Mouse (Mus musculus): ENCODE measurements at regions not wholly inside any gene's neighbourhood (a gene's known extent, or its start where the extent isn't known, plus 50 kb on each side); places are given as distances from the start of the nearest gene placed in this dataset.

DNA sequence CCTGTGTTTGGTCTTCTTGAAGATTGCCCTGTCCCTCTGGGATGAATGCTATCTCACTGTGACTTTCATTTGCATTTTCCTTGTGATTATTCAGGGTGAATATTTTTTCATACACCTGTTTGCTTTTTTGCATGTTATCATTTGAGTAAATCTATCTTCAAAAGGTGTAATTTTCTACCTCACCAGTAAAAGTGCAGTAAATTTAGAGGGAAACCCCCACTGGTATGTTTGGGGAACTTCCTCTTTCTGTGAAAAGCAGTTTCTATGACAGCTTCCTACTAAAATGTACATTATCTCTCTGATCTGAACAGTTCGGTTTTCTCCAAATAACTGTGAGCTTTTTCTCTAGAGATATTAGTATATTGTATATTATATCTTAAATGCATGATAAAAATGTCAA, 1185.4 kb upstream of the Zeb2 start:
- Histone ChIP-seq H3K4me2 (ENCODE audit: low read depth, low read length) (no peak overlapping the region), H3K4me3 (ENCODE audit: low read depth, low read length) (no peak overlapping the region), H3K9ac (ENCODE audit: low read depth, low read length) (no peak overlapping the region), H3K9me3 (ENCODE audit: control insufficient read depth, low read length) (no peaks in the 10 kb centered on the region), H3K27me3 (replicated peaks; ENCODE audit: control insufficient read depth, insufficient read depth, low read length) (no peaks in the 10 kb centered on the region), H3K27ac (replicated peaks; ENCODE audit: low read depth, low read length) (no peak overlapping the region), H3K4me1 (ENCODE audit: control insufficient read depth, insufficient read depth, low read length) (no peaks in the 10 kb centered on the region), H3K36me3 (ENCODE audit: control insufficient read depth, insufficient read depth, low read length) (no peaks in the 10 kb centered on the region)
- WGBS: 64% methylated on average over 1 of the region's 1 CpGs
- no peak for DNase-seq (ENCODE audit: low spot score)
- ATAC-seq (ENCODE audit: low read depth): no peak

GRCm38 (mm10) chr2:46297274-46297843, 1180.2 kb upstream of the Zeb2 start:
- no peak overlapping the region for H3K4me2 ChIP-seq (ENCODE audit: low read depth, low read length)
- no peaks in the 10 kb centered on the region for H3K4me1 ChIP-seq (ENCODE audit: control insufficient read depth, insufficient read depth, low read length)
- no peak overlapping the region for H3K27ac ChIP-seq (replicated peaks; ENCODE audit: low read depth, low read length)
- H3K27me3 ChIP-seq (replicated peaks; ENCODE audit: control insufficient read depth, insufficient read depth, low read length): no peaks in the 10 kb centered on the region
- WGBS: 59% methylated on average over 2 of the region's 2 CpGs
- DNase-seq (ENCODE audit: low spot score) (no peak), ATAC-seq (ENCODE audit: low read depth) (no peak)
- H3K4me3 ChIP-seq (ENCODE audit: low read depth, low read length): no peak overlapping the region
- H3K36me3 ChIP-seq (ENCODE audit: control insufficient read depth, insufficient read depth, low read length): no peaks in the 10 kb centered on the region
- no peaks in the 10 kb centered on the region for H3K9me3 ChIP-seq (ENCODE audit: control insufficient read depth, low read length)
- H3K9ac ChIP-seq (ENCODE audit: low read depth, low read length): no peak overlapping the region

- no peaks in the 10 kb centered on the region for H3K4me1 ChIP-seq (ENCODE audit: control insufficient read depth, insufficient read depth, low read length)
- H3K27ac ChIP-seq (replicated peaks; ENCODE audit: low read depth, low read length): no peak overlapping the region
- ATAC-seq (ENCODE audit: low read depth) (no peak), DNase-seq (ENCODE audit: low spot score) (no peak)
- H3K27me3 ChIP-seq (replicated peaks; ENCODE audit: control insufficient read depth, insufficient read depth, low read length): no peaks in the 10 kb centered on the region
- H3K9ac ChIP-seq (ENCODE audit: low read depth, low read length): no peak overlapping the region
- no peaks in the 10 kb centered on the region for H3K36me3 ChIP-seq (ENCODE audit: control insufficient read depth, insufficient read depth, low read length)
- no peak overlapping the region for H3K4me2 ChIP-seq (ENCODE audit: low read depth, low read length)
- H3K9me3 ChIP-seq (ENCODE audit: control insufficient read depth, low read length): no peaks in the 10 kb centered on the region
- H3K4me3 ChIP-seq (ENCODE audit: low read depth, low read length): no peak overlapping the region
- 87% methylated on average over 5 of the region's 5 CpGs for WGBS
Observed at GRCm38 (mm10) chr2:46283929-46284598, 1166.9 kb upstream of the Zeb2 start.

DNA sequence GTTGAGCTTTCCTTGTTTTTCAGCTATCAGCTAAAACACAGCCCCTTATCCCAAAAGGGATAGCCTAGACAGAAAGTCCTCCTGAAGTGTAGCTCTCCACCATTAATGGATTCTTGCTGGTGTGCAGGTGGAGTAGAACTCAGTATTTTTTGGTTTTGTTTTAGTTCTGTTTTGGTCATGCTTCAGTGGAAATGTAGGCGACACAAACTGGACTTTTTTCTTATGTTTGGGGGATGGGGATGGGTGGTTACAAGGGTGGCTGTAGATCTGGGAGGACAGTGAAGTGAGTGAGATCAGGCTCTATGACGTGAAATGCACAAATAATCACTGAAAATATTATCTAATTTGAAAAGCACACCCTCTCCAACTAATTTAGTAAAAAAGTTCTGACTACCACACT, 1163.6 kb upstream of the Zeb2 start:
- no peak overlapping the region for H3K27ac ChIP-seq (replicated peaks; ENCODE audit: low read depth, low read length)
- ATAC-seq (ENCODE audit: low read depth) (no peak), DNase-seq (ENCODE audit: low spot score) (no peak)
- H3K9me3 ChIP-seq (ENCODE audit: control insufficient read depth, low read length): no peaks in the 10 kb centered on the region
- no peak overlapping the region for H3K9ac ChIP-seq (ENCODE audit: low read depth, low read length)
- H3K4me1 ChIP-seq (ENCODE audit: control insufficient read depth, insufficient read depth, low read length): no peaks in the 10 kb centered on the region
- WGBS: 49% methylated on average over 2 of the region's 2 CpGs
- H3K27me3 ChIP-seq (replicated peaks; ENCODE audit: control insufficient read depth, insufficient read depth, low read length): no peaks in the 10 kb centered on the region
- H3K36me3 ChIP-seq (ENCODE audit: control insufficient read depth, insufficient read depth, low read length): no peaks in the 10 kb centered on the region
- H3K4me3 ChIP-seq (ENCODE audit: low read depth, low read length): no peak overlapping the region
- H3K4me2 ChIP-seq (ENCODE audit: low read depth, low read length): no peak overlapping the region

DNA sequence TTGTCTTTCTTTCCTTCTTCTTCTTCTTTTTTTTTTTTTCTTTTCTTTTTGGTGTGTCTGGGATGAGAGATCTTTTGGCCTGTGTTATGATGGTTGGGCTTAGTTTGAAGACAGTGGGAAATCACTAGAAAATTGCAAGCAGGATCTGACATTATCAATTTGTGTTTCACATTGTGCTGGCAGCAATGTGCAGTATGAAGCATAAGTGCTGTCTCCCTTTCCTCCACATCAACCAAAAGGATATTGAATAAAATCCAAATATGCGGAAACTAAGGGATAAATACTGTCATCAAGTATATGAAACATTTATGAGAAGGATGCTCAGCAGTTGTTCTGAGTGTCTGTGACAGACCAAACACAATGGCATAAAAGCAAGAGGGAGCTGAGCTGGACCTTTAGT, 1144.4 kb upstream of the Zeb2 start:
- no peak overlapping the region for H3K9ac ChIP-seq (ENCODE audit: low read depth, low read length)
- H3K9me3 ChIP-seq (ENCODE audit: control insufficient read depth, low read length): 0 out of 2 replicates have a peak, but pooled peaks cover 4% of the 10 kb centered on the region
- ATAC-seq (ENCODE audit: low read depth): no peak
- H3K36me3 ChIP-seq (ENCODE audit: control insufficient read depth, insufficient read depth, low read length): no peaks in the 10 kb centered on the region
- no peaks in the 10 kb centered on the region for H3K4me1 ChIP-seq (ENCODE audit: control insufficient read depth, insufficient read depth, low read length)
- 92% methylated on average over 1 of the region's 1 CpGs for WGBS
- no peaks in the 10 kb centered on the region for H3K27me3 ChIP-seq (replicated peaks; ENCODE audit: control insufficient read depth, insufficient read depth, low read length)
- no peak for DNase-seq (ENCODE audit: low spot score)
- no peak overlapping the region for H3K27ac ChIP-seq (replicated peaks; ENCODE audit: low read depth, low read length)
- no peak overlapping the region for H3K4me3 ChIP-seq (ENCODE audit: low read depth, low read length)
- H3K4me2 ChIP-seq (ENCODE audit: low read depth, low read length): no peak overlapping the region

DNA sequence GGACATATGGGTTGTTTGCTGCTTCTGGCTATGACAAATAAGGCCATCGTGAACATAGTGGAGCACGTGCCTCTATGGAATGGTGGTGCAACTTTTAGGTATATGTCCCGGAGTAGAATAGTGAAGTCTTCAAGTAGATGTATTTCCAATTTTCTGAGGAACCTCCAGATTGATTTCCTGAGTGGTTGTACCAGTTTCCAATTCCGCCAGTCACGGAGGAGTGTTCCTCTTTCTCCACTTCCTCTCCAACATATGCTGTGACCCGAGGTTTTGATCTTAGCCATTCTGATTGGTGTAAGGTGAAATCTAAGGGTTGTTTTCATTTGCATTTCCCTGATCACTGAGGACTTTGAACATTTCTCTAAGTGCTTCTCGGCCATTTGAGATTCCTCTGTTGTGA, 1134.4 kb upstream of the Zeb2 start:
- no peaks in the 10 kb centered on the region for H3K36me3 ChIP-seq (ENCODE audit: control insufficient read depth, insufficient read depth, low read length)
- DNase-seq (ENCODE audit: low spot score) (no peak), ATAC-seq (ENCODE audit: low read depth) (no peak)
- H3K9me3 ChIP-seq (ENCODE audit: control insufficient read depth, low read length): no peaks in the 10 kb centered on the region
- H3K4me1 ChIP-seq (ENCODE audit: control insufficient read depth, insufficient read depth, low read length): no peaks in the 10 kb centered on the region
- H3K4me3 ChIP-seq (ENCODE audit: low read depth, low read length): no peak overlapping the region
- H3K27me3 ChIP-seq (replicated peaks; ENCODE audit: control insufficient read depth, insufficient read depth, low read length): no peaks in the 10 kb centered on the region
- no peak overlapping the region for H3K9ac ChIP-seq (ENCODE audit: low read depth, low read length)
- no peak overlapping the region for H3K27ac ChIP-seq (replicated peaks; ENCODE audit: low read depth, low read length)
- H3K4me2 ChIP-seq (ENCODE audit: low read depth, low read length): no peak overlapping the region
- 83% methylated on average over 7 of the region's 7 CpGs for WGBS

DNA sequence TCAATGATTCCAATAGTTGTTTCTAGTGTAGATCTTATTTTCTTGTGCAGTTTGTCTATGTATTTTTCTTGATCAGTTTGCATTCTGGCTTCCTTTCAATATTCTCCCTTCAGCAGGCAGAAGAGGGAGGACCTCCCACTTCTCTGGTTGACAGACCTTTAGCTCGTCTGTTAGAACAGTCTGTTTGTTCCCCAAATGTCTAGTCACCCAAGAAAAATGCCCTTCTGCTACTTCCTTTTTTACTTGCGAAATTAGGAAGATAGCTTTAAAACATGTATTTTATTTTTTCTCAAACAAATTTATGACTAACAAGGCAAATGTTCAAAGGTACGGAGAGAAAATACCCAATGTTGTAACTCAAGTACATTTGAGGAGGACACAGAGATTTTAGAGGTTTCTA, 1128.5 kb upstream of the Zeb2 start:
- Histone ChIP-seq H3K9ac (ENCODE audit: low read depth, low read length) (no peak overlapping the region), H3K27me3 (replicated peaks; ENCODE audit: control insufficient read depth, insufficient read depth, low read length) (no peaks in the 10 kb centered on the region), H3K4me2 (ENCODE audit: low read depth, low read length) (no peak overlapping the region), H3K27ac (replicated peaks; ENCODE audit: low read depth, low read length) (no peak overlapping the region), H3K9me3 (ENCODE audit: control insufficient read depth, low read length) (no peaks in the 10 kb centered on the region), H3K4me1 (ENCODE audit: control insufficient read depth, insufficient read depth, low read length) (no peaks in the 10 kb centered on the region), H3K4me3 (ENCODE audit: low read depth, low read length) (no peak overlapping the region), H3K36me3 (ENCODE audit: control insufficient read depth, insufficient read depth, low read length) (no peaks in the 10 kb centered on the region)
- WGBS: 71% methylated on average over 3 of the region's 3 CpGs
- ATAC-seq (ENCODE audit: low read depth) (no peak), DNase-seq (ENCODE audit: low spot score) (no peak)

GRCm38 (mm10) chr2:46244697-46245096, 1127.5 kb upstream of the Zeb2 start:
- DNase-seq (ENCODE audit: low spot score): no peak
- no peaks in the 10 kb centered on the region for H3K27me3 ChIP-seq (replicated peaks; ENCODE audit: control insufficient read depth, insufficient read depth, low read length)
- no peak overlapping the region for H3K4me2 ChIP-seq (ENCODE audit: low read depth, low read length)
- ATAC-seq (ENCODE audit: low read depth): no peak
- H3K36me3 ChIP-seq (ENCODE audit: control insufficient read depth, insufficient read depth, low read length): no peaks in the 10 kb centered on the region
- no peak overlapping the region for H3K4me3 ChIP-seq (ENCODE audit: low read depth, low read length)
- H3K9me3 ChIP-seq (ENCODE audit: control insufficient read depth, low read length): no peaks in the 10 kb centered on the region
- H3K9ac ChIP-seq (ENCODE audit: low read depth, low read length): no peak overlapping the region
- H3K27ac ChIP-seq (replicated peaks; ENCODE audit: low read depth, low read length): no peak overlapping the region
- WGBS: 83% methylated on average over 3 of the region's 3 CpGs
- no peaks in the 10 kb centered on the region for H3K4me1 ChIP-seq (ENCODE audit: control insufficient read depth, insufficient read depth, low read length)

GRCm38 (mm10) chr2:46242806-46243205, 1125.6 kb upstream of the Zeb2 start:
- Histone ChIP-seq H3K9me3 (ENCODE audit: control insufficient read depth, low read length) (no peaks in the 10 kb centered on the region), H3K4me3 (ENCODE audit: low read depth, low read length) (no peak overlapping the region), H3K27me3 (replicated peaks; ENCODE audit: control insufficient read depth, insufficient read depth, low read length) (no peaks in the 10 kb centered on the region), H3K27ac (replicated peaks; ENCODE audit: low read depth, low read length) (no peak overlapping the region), H3K36me3 (ENCODE audit: control insufficient read depth, insufficient read depth, low read length) (no peaks in the 10 kb centered on the region), H3K9ac (ENCODE audit: low read depth, low read length) (no peak overlapping the region), H3K4me1 (ENCODE audit: control insufficient read depth, insufficient read depth, low read length) (no peaks in the 10 kb centered on the region), H3K4me2 (ENCODE audit: low read depth, low read length) (no peak overlapping the region)
- DNase-seq (ENCODE audit: low spot score): peak; percentile 31
- ATAC-seq (ENCODE audit: low read depth): 0 out of 2 replicates have a peak, but pooled peaks have one; percentile 44
